Mouse (Mus musculus) embryonic facial prominence, embryonic 14.5 days (tissue): ENCODE data around the gene Lrrn3. TPM values are rescaled to one million over a fixed set of nuclear protein-coding genes. Genes with fewer than 3 reads are reported as not detected.

Source experiments
- ATAC-seq: fragments of 200-750 bp; cut with Nextera tagmentation; 2 replicates; pipeline ENCODE4 v1.8.0; 2017; ENCODE audit warnings: low read depth, moderate number of reproducible peaks, moderate TSS enrichment
- DNase-seq: peaks from one replicate; pipeline ENCODE4 v3.0.0-alpha.2; 2015; ENCODE audit warnings: low spot score
- H3K27ac ChIP-seq: fragments of 300-500 bp; sonication (generic); replicated peaks from 2 replicates; pipeline ENCODE4 v1.5.1; 2014; ENCODE audit warnings: low read depth, mild to moderate bottlenecking, low read length, moderate library complexity
- H3K27me3 ChIP-seq: fragments of 300-500 bp; sonication (generic); replicated peaks from 2 replicates; pipeline ENCODE4 v1.6.1; 2014; ENCODE audit warnings: low read length; ENCODE audit not compliant: control insufficient read depth, insufficient read depth
- H3K36me3 ChIP-seq: fragments of 300-500 bp; sonication (generic); 2 replicates; pipeline ENCODE4 v1.6.1; 2014; ENCODE audit warnings: low read length, mixed read lengths; ENCODE audit not compliant: control insufficient read depth, insufficient read depth
- H3K4me1 ChIP-seq: fragments of 300-500 bp; sonication (generic); 2 replicates; pipeline ENCODE4 v1.6.1; 2014; ENCODE audit warnings: antibody characterized with exemption, low read length; ENCODE audit not compliant: control insufficient read depth, insufficient read depth
- H3K4me2 ChIP-seq: fragments of 300-500 bp; sonication (generic); 2 replicates; pipeline ENCODE4 v1.6.1; 2014; ENCODE audit warnings: low read depth, mild to moderate bottlenecking, low read length, moderate library complexity, mixed read lengths
- H3K4me3 ChIP-seq: fragments of 300-500 bp; sonication (generic); 2 replicates; pipeline ENCODE4 v1.5.1; 2014; ENCODE audit warnings: low read depth, mild to moderate bottlenecking, low read length
- H3K9ac ChIP-seq: fragments of 300-500 bp; sonication (generic); 2 replicates; pipeline ENCODE4 v1.6.1; 2014; ENCODE audit warnings: low read depth, mild to moderate bottlenecking, low read length, moderate library complexity, mixed read lengths
- H3K9me3 ChIP-seq: fragments of 300-500 bp; sonication (generic); 2 replicates; pipeline ENCODE4 v1.6.1; 2016; ENCODE audit warnings: low read length; ENCODE audit not compliant: control insufficient read depth
- WGBS: fragments of 180-500 bp; shearing (Covaris S2); extraction: QIAGEN DNeasy Blood & Tissue Kit; methylation state at CpG from one replicate; pipeline ENCODE4 v1.1.7; 2014; 5-methylcytosine and 5-hydroxymethylcytosine counted together
- polyA plus RNA-seq: library from polyadenylated mRNA; unstranded; fragments of >200 nt; fragmentation: Nextera tagmentation; extraction: Ambion mirVana; gene quantifications from 2 replicates; pipeline ENCODE4 v1.2.1, GENCODE M21; 2014

Lrrn3 gene
- polyA plus RNA-seq, 1 experiment from 2014 or later = 11.3 TPM

DNA sequence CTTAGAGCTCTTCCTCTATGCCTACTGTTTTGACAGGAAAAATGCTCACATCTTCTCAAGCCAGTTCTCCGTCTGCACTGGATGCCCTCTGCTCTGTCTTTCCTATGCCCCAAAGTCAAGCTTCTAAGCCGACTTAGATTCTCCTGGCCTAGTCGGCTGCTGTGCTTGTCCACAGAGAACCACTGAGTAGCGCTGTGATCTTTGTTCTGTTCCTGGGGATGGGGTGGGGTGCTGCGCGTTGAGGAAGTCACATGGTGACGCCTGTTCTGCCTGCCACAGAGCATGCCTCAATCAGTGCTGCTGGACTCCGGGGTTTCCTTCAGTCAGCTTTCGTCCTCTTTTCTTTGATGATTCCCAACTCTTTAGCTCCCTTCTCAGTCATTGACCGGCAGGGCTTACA is 8.4 kb upstream of the Lrrn3 start:
- WGBS = 35% methylated on average over 10 of the region's 10 CpGs
- H3K36me3 ChIP-seq = no peaks in the 10 kb centered on the region
- H3K9me3 ChIP-seq = no peaks in the 10 kb centered on the region
- no peak overlapping the region for H3K9ac ChIP-seq
- H3K27me3 ChIP-seq = no peaks in the 10 kb centered on the region
- H3K4me2 ChIP-seq = no peak overlapping the region
- DNase-seq (peak; percentile 20), ATAC-seq (no peak)
- H3K27ac ChIP-seq = no peak overlapping the region
- H3K4me3 ChIP-seq = no peak overlapping the region
- H3K4me1 ChIP-seq = no peaks in the 10 kb centered on the region

DNA sequence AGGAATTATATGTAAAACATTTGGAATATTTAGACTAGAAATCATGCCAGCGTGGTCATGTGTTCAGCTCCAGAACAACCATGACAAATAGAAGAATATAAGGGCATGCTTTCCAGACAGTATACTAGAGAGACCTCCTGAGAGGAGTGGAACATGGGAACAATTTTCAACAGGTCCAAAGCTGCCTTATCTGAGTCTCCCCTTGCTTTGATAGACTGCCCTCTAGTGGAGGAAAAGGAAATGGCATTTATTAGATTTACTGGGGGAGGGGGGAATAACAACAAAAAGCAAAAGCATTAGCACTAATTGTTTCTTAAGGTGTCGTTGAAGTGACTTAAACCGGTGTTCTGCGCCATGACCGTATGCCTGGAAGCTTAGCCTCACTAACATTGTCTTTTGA is 774 bp upstream of the Lrrn3 start:
- Histone ChIP-seq H3K27me3 (no peaks in the 10 kb centered on the region), H3K9me3 (no peaks in the 10 kb centered on the region), H3K9ac (no peak overlapping the region), H3K36me3 (no peaks in the 10 kb centered on the region), H3K27ac (no peak overlapping the region), H3K4me3 (no peak overlapping the region), H3K4me1 (no peaks in the 10 kb centered on the region), H3K4me2 (no peak overlapping the region)
- ATAC-seq (0 out of 2 replicates have a peak, but pooled peaks have one; percentile 34), DNase-seq (peak; percentile 63)
- WGBS = 25% methylated on average over 5 of the region's 5 CpGs

DNA sequence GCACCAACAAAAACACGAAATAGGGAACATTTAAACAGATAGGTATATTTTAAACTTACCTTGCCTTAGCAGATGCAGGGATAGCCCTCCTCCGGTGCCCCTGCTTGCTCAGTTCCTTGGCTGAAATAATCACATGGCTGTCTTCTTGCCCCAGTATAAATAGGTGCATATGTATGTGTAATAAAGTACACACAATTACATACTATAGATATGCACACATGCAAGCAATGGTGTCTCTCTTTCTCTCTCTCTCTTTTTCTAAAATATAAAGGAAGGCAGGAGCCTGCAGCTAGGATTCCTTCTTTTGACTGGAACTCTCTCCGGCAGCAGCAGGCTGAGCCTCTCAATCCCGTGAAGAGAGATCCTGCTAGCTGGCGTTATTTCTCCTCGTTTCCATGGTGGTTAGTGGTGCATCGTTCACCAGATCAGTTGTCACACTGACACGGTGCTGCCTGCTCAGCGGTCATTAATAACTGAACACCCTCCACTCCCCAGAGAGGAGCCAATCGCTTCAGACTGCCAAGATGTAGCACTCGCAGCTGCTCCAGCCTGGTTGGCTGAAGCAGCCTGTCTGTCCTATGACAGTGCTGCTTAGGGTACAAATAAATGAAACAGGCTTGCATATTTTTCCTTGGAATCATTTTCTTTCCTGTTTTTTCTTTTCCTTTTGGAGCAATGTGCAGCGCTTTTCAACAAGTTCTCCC is 567 bp downstream of the Lrrn3 start:
- Histone ChIP-seq H3K27me3 (no peaks in the 10 kb centered on the region), H3K9me3 (no peaks in the 10 kb centered on the region), H3K9ac (peak overlapping the region; percentile 54), H3K4me1 (no peaks in the 10 kb centered on the region), H3K27ac (no peak overlapping the region), H3K4me2 (peak overlapping the region; percentile 60), H3K36me3 (no peaks in the 10 kb centered on the region), H3K4me3 (peak overlapping the region; percentile 37)
- ATAC-seq = peak; percentile 95
- peak; percentile 88 for DNase-seq
- WGBS = 9% methylated on average over 12 of the region's 12 CpGs

DNA sequence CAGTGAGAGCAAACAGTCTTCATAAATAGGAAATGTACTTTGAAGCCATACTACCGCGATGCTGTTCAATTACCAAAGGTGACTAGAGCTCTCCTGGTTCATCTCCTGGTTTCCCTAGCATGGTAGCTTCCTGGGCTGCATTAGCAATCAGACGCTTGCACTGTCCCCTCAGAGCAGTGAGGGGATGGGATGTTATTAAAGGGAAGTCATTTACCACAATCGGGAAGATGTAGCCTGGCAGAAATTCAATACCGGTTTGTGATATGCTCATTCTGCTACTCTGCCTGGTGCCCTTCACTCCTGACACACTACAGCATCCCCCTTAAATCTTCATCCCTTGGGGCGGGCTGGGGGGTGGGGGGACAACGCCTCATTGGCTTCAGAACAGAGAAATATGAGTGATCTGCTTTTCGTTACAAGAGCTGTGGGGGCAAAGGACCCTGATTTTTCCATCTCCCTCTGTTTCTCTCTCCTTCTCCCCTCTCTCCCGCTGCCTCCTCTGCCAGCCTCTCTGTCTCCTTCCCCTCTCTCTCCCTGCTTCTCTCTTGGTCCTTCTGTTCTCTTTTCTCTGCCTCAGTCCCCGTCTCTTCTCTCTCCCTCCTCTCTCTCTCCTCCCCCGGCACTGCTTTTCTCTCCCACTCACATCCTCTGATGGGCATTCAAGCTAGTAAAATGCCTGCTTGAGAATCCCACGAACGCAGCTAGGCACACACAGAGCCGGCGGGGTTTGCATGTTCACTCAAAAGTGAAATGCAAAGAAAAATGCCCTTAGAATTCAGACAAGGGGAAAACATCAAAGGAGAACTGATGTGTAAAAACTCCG is 1.3 kb downstream of the Lrrn3 start:
- no peaks in the 10 kb centered on the region for H3K4me1 ChIP-seq
- peak overlapping the region; percentile 60 for H3K4me2 ChIP-seq
- WGBS = 18% methylated on average over 16 of the region's 16 CpGs
- H3K9ac ChIP-seq = peak overlapping the region; percentile 54
- no peak for DNase-seq
- H3K9me3 ChIP-seq = no peaks in the 10 kb centered on the region
- ATAC-seq = no peak
- no peak overlapping the region for H3K27ac ChIP-seq
- H3K4me3 ChIP-seq = peak overlapping the region; percentile 37
- H3K27me3 ChIP-seq = no peaks in the 10 kb centered on the region
- no peaks in the 10 kb centered on the region for H3K36me3 ChIP-seq

DNA sequence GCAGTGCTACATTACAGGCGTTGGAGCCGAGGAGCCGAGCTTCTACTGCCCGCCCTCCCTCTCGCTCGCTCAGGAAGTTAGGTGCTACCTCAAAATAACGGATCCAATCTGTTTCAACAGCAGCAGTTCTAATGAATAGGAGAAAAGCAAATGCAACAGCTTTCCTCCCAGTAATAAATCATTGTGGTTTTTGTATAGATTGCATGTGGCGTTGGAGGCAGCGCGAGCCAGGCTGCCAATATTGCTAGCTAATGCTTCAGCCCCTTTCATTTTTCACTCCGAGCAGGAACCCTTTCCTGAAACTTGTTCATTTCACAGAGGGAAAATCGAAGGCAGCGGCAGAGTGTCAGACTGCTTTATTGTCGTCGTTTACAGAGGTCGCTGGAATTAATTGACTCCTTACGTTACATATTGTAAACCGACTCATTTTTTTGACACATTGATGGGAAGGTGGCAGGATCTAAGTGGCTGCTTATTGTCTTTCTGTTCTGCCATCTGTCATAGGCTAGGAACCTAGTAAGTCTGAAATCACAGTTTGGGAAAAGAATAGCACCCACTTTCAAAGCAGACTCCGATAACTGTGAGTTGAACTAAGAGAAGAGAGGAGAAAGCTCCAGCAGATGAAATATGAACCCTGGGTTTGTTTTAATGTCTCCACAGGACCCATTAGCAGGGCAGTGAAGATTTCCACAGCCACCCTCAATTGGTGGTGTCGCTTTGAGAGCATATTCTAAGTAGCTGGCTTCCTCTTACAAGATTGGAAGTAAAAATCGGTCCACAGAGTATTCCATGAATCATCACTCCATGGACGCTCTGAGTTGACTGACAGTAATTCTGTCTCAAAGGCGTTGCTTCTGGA is 2.4 kb downstream of the Lrrn3 start:
- 31% methylated on average over 23 of the region's 23 CpGs for WGBS
- DNase-seq (peak; percentile 16), ATAC-seq (no peak)
- peak overlapping the region; percentile 60 for H3K4me2 ChIP-seq
- H3K9ac ChIP-seq = peak overlapping the region; percentile 56
- H3K4me1 ChIP-seq = no peaks in the 10 kb centered on the region
- H3K27me3 ChIP-seq = no peaks in the 10 kb centered on the region
- H3K36me3 ChIP-seq = no peaks in the 10 kb centered on the region
- no peaks in the 10 kb centered on the region for H3K9me3 ChIP-seq
- H3K27ac ChIP-seq = peak overlapping the region; percentile 40; the same call in 1 of the 2 replicates
- H3K4me3 ChIP-seq = peak overlapping the region; percentile 37

DNA sequence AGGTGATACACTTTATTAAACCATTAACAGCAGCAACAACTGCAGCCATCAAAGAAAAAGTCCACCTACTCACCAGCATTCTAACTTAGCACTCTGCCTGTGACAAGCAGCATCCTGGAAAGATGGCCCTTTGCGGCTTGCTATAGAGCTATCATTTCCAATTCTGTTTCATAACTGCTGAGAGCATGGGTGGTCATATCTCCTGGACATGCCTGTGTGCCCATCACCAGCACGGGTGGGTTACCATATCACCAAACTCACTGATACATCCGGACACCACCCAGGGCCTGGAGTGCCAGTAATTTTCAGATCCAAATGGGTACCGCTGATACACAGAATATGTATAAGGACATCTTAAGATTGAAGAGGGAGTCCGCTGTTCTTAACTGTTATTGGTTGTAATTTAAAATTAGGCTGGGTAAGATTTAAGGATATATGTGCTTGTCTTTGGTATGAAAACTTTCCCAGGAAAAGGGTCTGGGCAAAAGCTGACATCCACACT is 3.1 kb downstream of the Lrrn3 start:
- Histone ChIP-seq H3K4me3 (peak overlapping the region; percentile 37), H3K9ac (peak overlapping the region; percentile 56), H3K4me2 (peak overlapping the region; percentile 60), H3K36me3 (no peaks in the 10 kb centered on the region), H3K4me1 (no peaks in the 10 kb centered on the region), H3K9me3 (no peaks in the 10 kb centered on the region), H3K27ac (no peak overlapping the region), H3K27me3 (no peaks in the 10 kb centered on the region)
- WGBS = 83% methylated on average over 5 of the region's 5 CpGs
- ATAC-seq (no peak), DNase-seq (no peak)

DNA sequence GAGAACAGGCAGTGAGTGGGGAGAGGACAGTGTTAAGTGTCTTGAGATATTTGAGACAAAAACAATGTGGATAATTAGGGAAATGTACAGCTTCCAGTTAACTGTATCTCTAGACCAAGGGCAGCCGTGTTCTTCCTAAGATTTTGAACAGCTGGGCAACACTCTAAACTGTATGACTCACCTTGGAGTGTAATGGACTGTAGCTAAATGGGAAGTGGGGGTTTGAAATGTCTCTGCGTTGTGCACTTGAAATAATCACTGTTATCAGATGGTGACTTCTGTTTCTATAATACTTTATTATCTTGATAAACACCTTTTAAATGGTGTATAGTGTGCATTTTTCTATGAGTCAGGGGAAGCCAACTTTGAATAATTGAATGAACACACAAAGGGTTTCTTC is 4.7 kb downstream of the Lrrn3 start:
- Histone ChIP-seq H3K4me3 (no peak overlapping the region), H3K36me3 (no peaks in the 10 kb centered on the region), H3K4me2 (no peak overlapping the region), H3K27ac (no peak overlapping the region), H3K9me3 (no peaks in the 10 kb centered on the region), H3K9ac (no peak overlapping the region), H3K27me3 (no peaks in the 10 kb centered on the region), H3K4me1 (no peaks in the 10 kb centered on the region)
- no peak for DNase-seq
- ATAC-seq = no peak
- 59% methylated on average over 2 of the region's 2 CpGs for whole genome bisulfite sequencing

DNA sequence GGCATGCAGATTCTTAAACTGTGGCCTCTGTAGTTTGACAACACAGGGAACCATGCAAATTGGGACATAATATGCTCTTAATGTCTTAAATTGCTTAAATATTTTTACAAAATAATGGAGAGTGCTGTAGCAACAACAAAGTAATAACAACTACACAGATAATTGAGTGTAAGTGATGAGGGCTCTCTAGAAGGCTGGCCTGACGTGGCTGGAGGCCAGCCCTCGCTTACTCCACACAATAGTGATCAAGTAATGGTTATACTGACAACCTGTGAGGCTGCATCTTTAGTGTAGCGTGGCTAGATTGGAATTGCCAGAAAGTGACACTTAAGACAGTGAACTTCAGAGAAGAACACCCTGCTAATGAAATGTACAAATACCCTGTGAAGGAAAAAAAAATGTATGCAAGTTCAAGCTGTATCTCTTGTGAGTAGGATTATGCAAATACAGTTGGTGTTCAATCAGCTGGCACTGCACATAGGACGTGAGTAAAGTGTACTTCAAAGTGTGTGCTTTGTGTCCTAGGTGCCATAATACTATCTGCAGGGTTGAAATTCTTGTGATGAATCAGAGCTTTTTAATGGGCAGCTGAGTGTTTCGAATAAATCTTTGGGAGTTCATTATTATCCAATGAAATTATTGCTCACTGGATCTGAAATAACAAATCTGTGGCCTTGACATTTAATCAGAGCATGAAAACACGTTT is 17.0 kb downstream of the Lrrn3 start:
- ATAC-seq (no peak), DNase-seq (no peak)
- no peaks in the 10 kb centered on the region for H3K27me3 ChIP-seq
- WGBS = 64% methylated on average over 6 of the region's 6 CpGs
- H3K9me3 ChIP-seq = no peaks in the 10 kb centered on the region
- H3K4me2 ChIP-seq = no peak overlapping the region
- no peak overlapping the region for H3K9ac ChIP-seq
- no peaks in the 10 kb centered on the region for H3K4me1 ChIP-seq
- no peak overlapping the region for H3K27ac ChIP-seq
- no peak overlapping the region for H3K4me3 ChIP-seq
- H3K36me3 ChIP-seq = no peaks in the 10 kb centered on the region
